Mouse (Mus musculus) ovary, postnatal 10 days (tissue): ENCODE results near the gene Baz2a.
"Not testable (repeated sequence)": the region's sequence is repeated elsewhere in the genome, so short reads cannot be mapped to it uniquely, and the experiment has no call there.

Experiments
- DNase-seq: peaks from one replicate; pipeline ENCODE4 v3.0.0; 2022; ENCODE audit warnings: low spot score

The Baz2a gene

DNA sequence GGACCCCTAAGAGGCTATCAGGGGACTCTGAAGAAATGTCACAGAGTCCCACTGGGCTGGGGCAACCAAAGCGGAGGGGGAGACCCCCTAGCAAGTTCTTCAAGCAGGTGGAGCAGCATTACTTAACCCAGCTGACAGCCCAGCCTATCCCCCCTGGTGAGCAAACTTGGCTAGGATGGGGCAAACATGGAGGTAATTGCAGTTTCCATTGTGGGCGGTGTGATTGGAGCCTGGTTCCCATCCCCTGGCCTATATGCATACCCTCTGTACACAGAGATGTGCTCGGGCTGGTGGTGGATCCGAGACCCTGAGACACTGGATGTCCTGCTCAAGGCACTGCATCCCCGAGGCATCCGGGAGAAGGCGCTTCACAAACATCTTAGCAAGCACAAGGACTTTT, 32.5 kb downstream of the Baz2a start:
- no peak for DNase-seq

GRCm38 (mm10) chr10:128124831-128125230, 33.5 kb downstream of the Baz2a start:
- DNase-seq = no peak

DNA sequence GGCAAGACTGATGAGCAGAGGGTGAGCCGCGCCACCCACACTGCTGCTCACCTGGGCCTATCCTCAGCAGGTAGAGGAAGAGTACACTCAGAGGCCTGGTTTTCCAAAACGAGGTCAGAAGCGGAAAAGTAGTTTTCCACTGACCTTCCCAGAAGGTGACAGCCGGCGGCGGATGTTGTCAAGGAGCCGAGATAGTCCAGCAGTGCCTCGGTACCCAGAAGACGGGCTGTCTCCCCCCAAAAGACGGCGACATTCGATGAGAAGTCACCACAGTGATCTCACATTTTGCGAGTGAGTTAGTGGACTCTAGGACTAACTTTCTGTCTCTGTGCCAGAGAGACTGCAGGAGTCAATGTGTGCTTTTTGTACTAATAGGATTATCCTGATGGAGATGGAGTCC, 34.6 kb downstream of the Baz2a start:
- DNase-seq = no peak

DNA sequence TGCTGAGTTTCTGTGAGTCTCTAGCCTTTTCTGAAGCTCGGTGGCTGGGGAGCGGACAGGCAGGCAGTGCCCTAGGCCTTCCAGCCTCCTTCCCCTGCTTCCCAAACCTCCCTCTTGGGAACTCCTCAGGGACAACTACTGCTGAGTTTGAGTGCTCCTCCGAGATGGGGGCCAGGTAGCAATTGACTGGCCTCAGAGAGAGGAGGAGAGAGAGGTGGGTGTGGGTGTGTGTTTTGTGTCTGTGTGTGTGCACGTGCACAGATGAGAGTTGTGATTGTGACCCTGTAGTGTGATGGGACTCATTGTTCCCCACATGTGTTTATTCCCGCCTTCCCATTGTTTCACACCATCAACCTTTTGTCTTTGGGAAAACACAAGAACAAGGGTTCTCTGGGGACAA, 36.1 kb downstream of the Baz2a start:
- no peak for DNase-seq

GRCm38 (mm10) chr10:128128143-128128542, 36.8 kb downstream of the Baz2a start:
- DNase-seq = no peak

DNA sequence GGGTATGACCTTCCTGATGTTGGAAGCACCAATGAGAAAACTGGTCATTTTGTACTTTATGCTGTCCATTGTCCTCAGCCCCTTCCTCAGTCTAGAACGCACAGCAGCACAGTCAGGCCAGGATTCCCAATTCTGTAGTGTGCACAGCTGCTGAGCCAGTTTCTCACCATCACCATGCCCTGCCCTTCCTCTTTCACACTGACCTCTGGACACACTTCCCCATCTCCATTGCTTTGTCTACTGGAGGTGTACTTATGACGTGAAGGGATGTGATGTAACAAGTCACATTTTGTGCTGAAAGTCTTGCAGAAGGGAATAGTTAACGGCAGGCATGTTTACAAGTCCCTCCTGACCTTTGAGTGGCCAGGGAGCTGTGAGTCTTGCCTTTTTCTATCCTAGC, 39.9 kb downstream of the Baz2a start:
- DNase-seq = no peak

- no peak for DNase-seq
Measured at GRCm38 (mm10) chr10:128131812-128132211, 40.4 kb downstream of the Baz2a start.

GRCm38 (mm10) chr10:128133650-128134332, 42.4 kb downstream of the Baz2a start:
- no peak for DNase-seq

GRCm38 (mm10) chr10:128135374-128135773, 44.0 kb downstream of the Baz2a start:
- DNase-seq = no peak

DNA sequence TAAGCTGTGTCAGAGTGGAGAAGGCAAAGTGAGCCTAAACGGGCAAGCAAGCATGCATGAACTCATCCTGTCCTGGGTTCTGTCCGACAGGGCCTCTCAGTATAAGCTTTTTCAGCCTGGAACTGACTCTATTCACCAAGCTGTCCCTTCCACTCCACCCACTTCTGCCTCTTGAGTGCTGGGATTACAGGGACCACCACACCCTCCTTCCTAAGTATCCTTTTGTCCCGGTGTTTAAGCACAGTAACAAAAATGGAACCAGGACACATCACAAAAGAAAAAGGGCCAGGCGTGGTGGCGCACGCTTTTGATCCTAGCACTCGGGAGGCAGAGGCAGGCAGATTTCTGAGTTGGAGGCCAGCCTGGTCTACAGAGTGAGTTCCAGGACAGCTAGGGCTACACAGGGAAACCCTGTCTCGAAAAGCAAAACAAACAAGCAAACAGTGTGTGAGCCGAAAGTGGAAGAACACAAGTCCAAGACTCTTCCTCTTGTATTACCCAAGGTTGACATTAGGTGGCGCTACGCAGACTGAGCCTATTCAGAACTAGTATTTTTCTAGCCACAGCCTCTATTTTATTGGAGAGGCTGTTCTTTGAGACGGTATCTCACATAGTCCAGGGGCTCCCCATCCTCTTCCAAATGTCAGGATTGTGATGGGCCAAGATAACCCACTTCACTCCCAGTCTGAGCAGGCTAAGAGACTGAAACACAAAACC, 49.0 kb downstream of the Baz2a start:
- DNase-seq = no peak

- DNase-seq = no peak
Measured at GRCm38 (mm10) chr10:128142165-128142564, 50.8 kb downstream of the Baz2a start.

DNA sequence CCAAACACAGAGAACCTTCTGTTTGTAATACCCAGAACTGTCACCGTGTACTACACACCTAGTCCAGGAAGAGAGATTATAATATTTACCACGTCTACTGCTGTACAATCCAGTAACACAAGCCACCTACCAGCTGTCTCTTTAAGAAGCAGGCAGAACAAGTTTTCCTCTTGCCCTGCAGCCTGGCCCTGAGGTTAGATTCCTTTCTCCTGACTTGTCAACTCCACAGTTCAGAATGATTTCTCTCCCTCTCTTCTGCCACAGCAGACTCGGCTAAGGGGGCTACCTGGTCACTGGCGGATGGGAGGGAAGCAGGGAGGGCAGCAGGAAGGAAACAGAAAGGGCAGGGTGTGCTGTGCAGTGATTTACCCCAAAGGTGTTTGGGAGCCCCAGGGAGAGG, 52.3 kb downstream of the Baz2a start:
- no peak for DNase-seq

- DNase-seq = no peak
Measured at GRCm38 (mm10) chr10:128144961-128145360, 53.6 kb downstream of the Baz2a start.

DNA sequence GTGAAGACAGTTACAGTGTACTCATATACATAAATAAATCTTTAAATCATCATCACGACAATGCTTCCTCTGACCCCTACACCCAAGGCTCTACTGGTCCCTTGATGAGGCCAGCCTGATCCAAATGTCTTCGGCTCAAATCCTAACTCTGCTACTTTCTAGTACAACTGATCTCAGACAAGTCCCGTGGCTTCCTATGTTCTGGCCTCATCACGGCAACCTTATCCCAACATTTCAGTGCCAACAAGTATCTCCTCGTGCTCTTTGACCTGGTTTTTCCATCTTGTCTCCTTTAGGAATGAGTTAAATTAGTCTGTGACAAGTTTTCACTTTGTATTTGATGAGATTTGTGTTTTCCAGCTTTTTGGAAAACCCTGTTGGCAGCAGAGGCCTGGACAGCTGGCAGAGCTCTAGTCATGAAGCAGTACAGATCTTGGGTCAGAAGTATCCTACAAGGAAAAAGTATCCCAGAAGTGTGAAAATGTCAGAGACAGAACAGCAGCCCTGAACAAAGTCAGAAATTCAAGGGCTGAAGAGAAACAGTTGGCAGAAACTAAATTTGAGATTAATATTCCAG, 57.5 kb downstream of the Baz2a start:
- DNase-seq = no peak

- DNase-seq = peak; percentile 33
Measured at GRCm38 (mm10) chr10:128149592-128149991, 58.2 kb downstream of the Baz2a start.

DNA sequence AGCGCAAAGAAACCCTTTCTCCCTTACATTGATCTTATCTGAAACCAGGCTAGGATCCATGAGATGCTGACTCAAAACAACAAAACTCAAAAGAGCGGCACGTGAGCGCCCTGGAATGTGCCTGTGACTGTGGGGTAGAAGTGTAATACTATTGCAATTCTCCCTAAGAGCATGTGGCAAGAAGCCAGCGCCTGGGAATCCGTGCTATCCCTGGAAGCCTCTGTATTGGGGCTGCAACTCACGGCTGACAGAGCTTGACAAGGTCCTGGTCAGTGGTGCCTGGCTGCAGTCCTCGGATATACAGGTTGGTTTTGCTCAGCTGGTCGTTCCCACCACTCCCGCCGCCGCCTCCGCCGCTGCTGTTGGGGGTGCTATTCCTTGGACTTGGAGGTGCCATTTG, 59.6 kb downstream of the Baz2a start:
- DNase-seq = no peak

- DNase-seq = no peak
Measured at GRCm38 (mm10) chr10:128153978-128154377, 62.6 kb downstream of the Baz2a start.

GRCm38 (mm10) chr10:128165726-128166125, 74.3 kb downstream of the Baz2a start:
- not testable (repeated sequence) for DNase-seq

- no peak for DNase-seq
Measured at GRCm38 (mm10) chr10:128167091-128167490, 75.7 kb downstream of the Baz2a start.

DNA sequence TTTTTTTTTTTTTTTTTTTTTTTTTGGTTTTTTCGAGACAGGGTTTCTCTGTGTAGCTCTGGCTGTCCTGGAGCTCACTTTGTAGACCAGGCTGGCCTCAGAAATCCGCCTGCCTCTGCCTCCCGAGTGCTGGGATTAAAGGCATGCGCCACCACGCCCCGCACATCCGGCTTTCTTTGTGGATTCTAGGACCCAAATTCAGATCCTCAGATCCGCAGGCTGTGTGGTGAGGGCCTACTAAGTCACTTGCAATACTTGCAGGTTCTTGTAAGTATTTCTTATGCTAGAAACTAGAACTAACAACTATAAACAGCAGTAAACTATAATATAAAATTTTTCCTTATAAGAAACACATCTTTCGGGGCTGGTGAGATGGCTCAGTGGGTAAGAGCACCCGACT, 80.0 kb downstream of the Baz2a start:
- DNase-seq = not testable (repeated sequence)

GRCm38 (mm10) chr10:128175302-128175701, 83.9 kb downstream of the Baz2a start:
- no peak for DNase-seq

DNA sequence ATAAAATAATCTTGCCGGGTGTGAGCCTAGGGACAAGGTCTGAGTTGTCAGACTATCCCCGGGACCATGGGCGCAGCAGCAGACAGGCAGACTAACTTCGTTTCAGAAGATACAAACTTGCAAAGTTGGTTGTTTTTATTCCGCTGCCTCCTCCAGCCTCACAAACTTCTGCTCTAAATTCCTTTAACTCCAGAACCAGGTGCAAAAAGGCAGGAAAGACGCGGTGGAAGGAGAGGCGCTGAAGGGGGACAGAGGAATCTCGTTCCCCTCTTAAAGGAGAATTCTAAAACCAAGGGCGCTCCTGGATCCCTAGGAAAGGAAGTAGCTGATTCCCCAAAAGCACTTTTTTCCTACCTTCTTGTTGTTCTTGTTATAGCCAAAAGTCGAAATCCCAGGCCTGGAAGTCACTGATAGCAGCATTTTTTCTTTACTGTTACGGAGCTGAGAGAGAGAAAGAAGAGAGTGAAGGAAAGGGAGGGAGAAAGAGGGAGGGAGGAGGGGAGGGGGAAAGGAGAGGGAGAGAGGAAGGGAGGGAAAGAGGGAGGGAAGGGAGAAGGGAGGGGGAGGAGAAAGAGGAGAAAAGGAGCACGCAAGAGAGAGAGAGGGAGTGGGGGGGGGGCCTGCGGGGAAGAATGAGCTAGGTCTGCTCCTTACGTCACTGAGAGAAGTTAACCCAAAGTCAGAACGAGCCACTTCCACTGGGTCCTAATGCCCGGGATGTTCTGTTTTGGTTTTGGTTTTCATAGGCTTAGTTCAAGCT, 84.8 kb downstream of the Baz2a start:
- DNase-seq = no peak

GRCm38 (mm10) chr10:128177316-128177715, 85.9 kb downstream of the Baz2a start:
- no peak for DNase-seq
